Mouse (Mus musculus) 3T3-L1 (cell line): ENCODE measurements around the gene Top1.
A peak's percentile ranks its signal among the peaks of the same experiment; 100 is the strongest.

ENCODE experiments used
- DNase-seq: peaks from one replicate; pipeline ENCODE4 v3.0.0-alpha.2; 2015; ENCODE audit warnings: low read depth, low spot score

Top1 gene

GRCm38 (mm10) chr2:160718811-160719210, 73.1 kb downstream of the Top1 start:
- no peak for DNase-seq

GRCm38 (mm10) chr2:160722714-160723113, 77.0 kb downstream of the Top1 start:
- DNase-seq = no peak

GRCm38 (mm10) chr2:160723613-160724375, 78.1 kb downstream of the Top1 start:
- no peak for DNase-seq

GRCm38 (mm10) chr2:160724536-160724935, 78.8 kb downstream of the Top1 start:
- no peak for DNase-seq

GRCm38 (mm10) chr2:160725877-160726864, 80.5 kb downstream of the Top1 start:
- peak; percentile 18 for DNase-seq

GRCm38 (mm10) chr2:160728972-160729371, 83.3 kb downstream of the Top1 start:
- no peak for DNase-seq

GRCm38 (mm10) chr2:160729436-160729835, 83.7 kb downstream of the Top1 start:
- DNase-seq = peak; percentile 29

GRCm38 (mm10) chr2:160729851-160730796, 84.4 kb downstream of the Top1 start:
- peak; percentile 35 for DNase-seq

- no peak for DNase-seq
These were observed 85.1 kb downstream of the Top1 start for GRCm38 (mm10) chr2:160730797-160731116.

- peak; percentile 90 for DNase-seq
These were observed 85.6 kb downstream of the Top1 start, which contains the start of gene Plcg1 for GRCm38 (mm10) chr2:160731117-160731838. Plcg1 (plus strand) TSS chr2:160731300.

GRCm38 (mm10) chr2:160731839-160732261, 86.2 kb downstream of the Top1 start:
- DNase-seq = peak; percentile 62

- peak; percentile 43 for DNase-seq
These were observed 86.8 kb downstream of the Top1 start for GRCm38 (mm10) chr2:160732420-160732995.

GRCm38 (mm10) chr2:160733131-160733531, 87.4 kb downstream of the Top1 start:
- no peak for DNase-seq

GRCm38 (mm10) chr2:160734331-160734730, 88.6 kb downstream of the Top1 start:
- no peak for DNase-seq

- no peak for DNase-seq
These were observed 90.1 kb downstream of the Top1 start for GRCm38 (mm10) chr2:160735706-160736310.

GRCm38 (mm10) chr2:160736466-160736865, 90.8 kb downstream of the Top1 start:
- DNase-seq = no peak

GRCm38 (mm10) chr2:160738354-160738753, 92.7 kb downstream of the Top1 start:
- no peak for DNase-seq

- no peak for DNase-seq
These were observed 94.1 kb downstream of the Top1 start for GRCm38 (mm10) chr2:160739647-160740356.

GRCm38 (mm10) chr2:160740521-160741156, 95.0 kb downstream of the Top1 start:
- no peak for DNase-seq
